Mouse (Mus musculus) CH12.LX (cell line): ENCODE measurements at regions not wholly inside any gene's neighbourhood (a gene's known extent, or its start where the extent isn't known, plus 50 kb on each side); places are given as distances from the start of the nearest gene placed in this dataset.

Source experiments
- BHLHE40 ChIP-seq: IDR thresholded peaks from 2 replicates; pipeline ENCODE4 v1.6.1; 2011; ENCODE audit warnings: mild to moderate bottlenecking, low read depth, low read length, improper control_type of control experiment
- CTCF ChIP-seq, 2 experiments: IDR thresholded peaks in 1 of 2; conservative IDR thresholded peaks in 1 of 2; 2 replicates each; pipeline ENCODE4 v1.5.1; 2011 to 2012; ENCODE audit warnings: low read depth in 2 of 2, low read length in 2 of 2, improper control_type of control experiment in 1 of 2, inconsistent platforms in 1 of 2, mild to moderate bottlenecking in 1 of 2, moderate library complexity in 1 of 2
- E2F4 ChIP-seq: IDR thresholded peaks from 2 replicates; pipeline ENCODE4 v1.6.1; 2011; ENCODE audit warnings: low read depth, low read length, improper control_type of control experiment; ENCODE audit not compliant: insufficient replicate concordance
- MAZ ChIP-seq: IDR thresholded peaks from 2 replicates; pipeline ENCODE4 v1.6.1; 2012; ENCODE audit warnings: low read depth, mild to moderate bottlenecking, inconsistent platforms, low read length, improper control_type of control experiment, moderate library complexity
- POLR2A ChIP-seq: IDR thresholded peaks from 2 replicates; pipeline ENCODE4 v1.6.1; 2011; ENCODE audit warnings: low read depth, mild to moderate bottlenecking, improper control_type of control experiment, low read length
- RCOR1 ChIP-seq: conservative IDR thresholded peaks from 2 replicates; pipeline ENCODE4 v1.6.1; 2012; ENCODE audit warnings: low read depth, mild to moderate bottlenecking, inconsistent platforms, low read length, improper control_type of control experiment

DNA sequence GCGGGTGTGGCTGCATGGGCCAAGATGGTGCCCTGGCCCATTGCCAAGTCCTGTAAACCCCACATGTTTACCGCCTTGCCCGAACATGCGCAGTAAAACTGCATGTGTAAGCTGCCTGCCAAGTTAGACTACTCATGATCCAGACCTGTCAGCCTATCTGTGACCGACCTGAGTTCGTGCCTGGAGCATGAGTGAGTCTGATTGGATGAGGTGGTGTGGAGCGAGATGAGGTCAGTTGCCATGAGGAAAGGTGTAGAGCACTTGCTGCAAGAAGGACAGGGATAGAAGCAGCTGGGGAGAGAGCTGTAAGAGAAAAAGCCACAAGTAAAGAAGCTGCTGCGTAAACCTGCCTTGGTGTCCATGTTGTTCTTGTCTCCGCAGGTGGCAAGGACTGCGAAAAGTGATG lies 122.1 kb upstream of the Pot1a start:
- TF ChIP-seq POLR2A (peak; percentile 73), CTCF (conservative IDR thresholded peaks at IDR 0.05 in 1 of 2, IDR thresholded peaks at IDR 0.05 in 1 of 2; ENCODE audit: low read depth in 2 of 2, low read length in 2 of 2) (no peak), E2F4 (no peak), BHLHE40 (no peak), RCOR1 (no peak), MAZ (no peak)
